Mouse (Mus musculus): ENCODE measurements at regions not wholly inside any gene's neighbourhood (a gene's known extent, or its start where the extent isn't known, plus 50 kb on each side); places are given as distances from the start of the nearest gene placed in this dataset.
"Not testable (repeated sequence)": the region's sequence is repeated elsewhere in the genome, so short reads cannot be mapped to it uniquely, and the experiment has no call there.

GRCm38 (mm10) chr12:17992572-17992971, 301.9 kb downstream of the Hpcal1 start:
- DNase-seq (ENCODE audit: low spot score): peak; percentile 19

- DNase-seq (ENCODE audit: low spot score): not testable (repeated sequence)
Measured at GRCm38 (mm10) chr12:17993368-17993767, 302.7 kb downstream of the Hpcal1 start.
